Comparison of ENCODE assay signal across 37 mouse cellular contexts in genomic region chr5:72972435-72972834, GRCm38 (mm10). TPM values are rescaled to one million over a fixed set of nuclear protein-coding genes. Genes with fewer than 3 reads are reported as not detected.
DNase-seq lines count a peak whose midpoint lies in the region; ATAC-seq and TF ChIP-seq lines count a peak whose summit lies in the region.
"Had no signal": no experiment of that assay in that cellular context is flagged by ENCODE, and none has a peak within 500 bp of the region (broad histone marks: within the 10 kb centered on the region; RNA-seq: fewer than 3 reads in every experiment).

No protein-coding gene starts in this region.

- intact Hi-C loops in heart, adult 2 months (cut with DNase I): loop anchor here (10.0 kb wide), 1 partner anchor 342 kb away; no protein-coding TSS in a partner anchor

- peak overlapping the region; percentile 14; the same call in 1 of the 2 replicates for H3K27ac ChIP-seq in heart, embryonic 16.5 days (ENCODE audit: low read length)
- no peak overlapping the region for H3K27ac ChIP-seq in heart, adult 2 months
- H3K27ac ChIP-seq in neural tube, embryonic 14.5 days (ENCODE audit: low read depth, low read length): 0 out of 2 replicates have a peak overlapping the region, but pooled peaks have one; percentile 3
- 0 out of 2 replicates have a peak overlapping the region, but pooled peaks have one; percentile 18 for H3K27ac ChIP-seq in neural tube, embryonic 15.5 days (replicated peaks)
- H3K27ac ChIP-seq: hindbrain, embryonic 12.5 days; hindbrain, postnatal 0 days; liver, embryonic 12.5 days had no signal

- no peak for DNase-seq in heart, adult 2 months
- DNase-seq in neural tube, embryonic 10.5 days (ENCODE audit: extremely low spot score, low spot score): no peak
- no peak for DNase-seq in kidney, postnatal 36 days
- DNase-seq: adrenal gland, postnatal 25 days; B cell, adult 2 months; cerebellum, adult 18-20 months; gastrocnemius, postnatal 10 days; heart, postnatal 14 days; kidney, adult 2 months; kidney, postnatal 4 days; layer of hippocampus, postnatal 36 days; left cerebral cortex, postnatal 4 days; liver, postnatal 0 days; lung, postnatal 4 days; right cerebral cortex, postnatal 25 days; thymus, postnatal 4 days had no signal

- ATAC-seq in heart, embryonic 16.5 days (replicated peaks; ENCODE audit: extremely low read depth, insufficient read depth, low FRiP score): no peak
- ATAC-seq in neural tube, embryonic 14.5 days (ENCODE audit: low read depth): no peak
- ATAC-seq in neural tube, embryonic 15.5 days (ENCODE audit: low FRiP score): no peak
- no peak for ATAC-seq in inflammation-experienced regulatory T-cells, adult 6 months
- ATAC-seq: liver, embryonic 12.5 days; liver, postnatal 0 days had no signal

- no peak overlapping the region for H3K4me3 ChIP-seq in heart, embryonic 16.5 days (ENCODE audit: low read length)
- no peak overlapping the region for H3K4me3 ChIP-seq in heart, adult 2 months
- no peak overlapping the region for H3K4me3 ChIP-seq in neural tube, embryonic 14.5 days (ENCODE audit: low read depth, low read length)
- no peak overlapping the region for H3K4me3 ChIP-seq in neural tube, embryonic 15.5 days (replicated peaks)
- H3K4me3 ChIP-seq: erythroblast, embryonic 14.5 days; hindbrain, embryonic 12.5 days; liver, embryonic 12.5 days; megakaryocyte, embryonic 14.5 days had no signal

- H3K4me2 ChIP-seq in heart, embryonic 16.5 days (ENCODE audit: low read depth, low read length): no peak overlapping the region
- no peak overlapping the region for H3K4me2 ChIP-seq in neural tube, embryonic 14.5 days (ENCODE audit: low read depth, low read length)
- H3K4me2 ChIP-seq in neural tube, embryonic 15.5 days: no peak overlapping the region
- H3K4me2 ChIP-seq: heart, embryonic 11.5 days; hindbrain, embryonic 12.5 days; liver, embryonic 12.5 days had no signal

- WGBS in heart, embryonic 16.5 days: 59% methylated on average over 4 of the region's 4 CpGs
- 76% methylated on average over 4 of the region's 4 CpGs for WGBS in heart, adult 2 months
- WGBS in neural tube, embryonic 14.5 days: 71% methylated on average over 4 of the region's 4 CpGs
- 67% methylated on average over 4 of the region's 4 CpGs for WGBS in neural tube, embryonic 15.5 days

- H3K9me3 ChIP-seq in heart, embryonic 16.5 days (replicated peaks; ENCODE audit: control insufficient read depth, low read length): no peaks in the 10 kb centered on the region
- H3K9me3 ChIP-seq in neural tube, embryonic 14.5 days (ENCODE audit: control insufficient read depth, low read length): no peaks in the 10 kb centered on the region
- H3K9me3 ChIP-seq in neural tube, embryonic 15.5 days (replicated peaks): no peaks in the 10 kb centered on the region
- H3K9me3 ChIP-seq: hindbrain, embryonic 12.5 days; liver, embryonic 12.5 days; megakaryocyte, embryonic 14.5 days had no signal

- H3K4me1 ChIP-seq in heart, embryonic 16.5 days (ENCODE audit: control insufficient read depth, insufficient read depth, low read length): peaks cover 4% of the 10 kb centered on the region
- H3K4me1 ChIP-seq in heart, adult 2 months (ENCODE audit: control insufficient read depth, insufficient read depth, low read length): no peaks in the 10 kb centered on the region
- H3K4me1 ChIP-seq in neural tube, embryonic 14.5 days (ENCODE audit: control insufficient read depth, insufficient read depth, low read length): no peaks in the 10 kb centered on the region
- no peaks in the 10 kb centered on the region for H3K4me1 ChIP-seq in neural tube, embryonic 15.5 days
- H3K4me1 ChIP-seq: liver, embryonic 12.5 days had no signal

- TF ChIP-seq CTCF in heart, adult 2 months (IDR thresholded peaks at IDR 0.05): no peak

- H3K79me2 ChIP-seq in heart, adult 2 months (replicated peaks; ENCODE audit: control insufficient read depth, insufficient read depth, low read length): peaks cover 2% of the 10 kb centered on the region; the same call in 1 of the 2 replicates

- peaks cover 38% of the 10 kb centered on the region for H3K36me3 ChIP-seq in heart, embryonic 16.5 days (ENCODE audit: control insufficient read depth, insufficient read depth)
- peaks cover 4% of the 10 kb centered on the region for H3K36me3 ChIP-seq in heart, adult 2 months (ENCODE audit: control insufficient read depth, insufficient read depth, low read length)
- peaks cover 26% of the 10 kb centered on the region for H3K36me3 ChIP-seq in neural tube, embryonic 14.5 days (ENCODE audit: control insufficient read depth, insufficient read depth, low read length)
- H3K36me3 ChIP-seq in neural tube, embryonic 15.5 days: peaks cover 42% of the 10 kb centered on the region

- no peak for TF ChIP-seq EP300 in heart, adult 2 months (IDR thresholded peaks at IDR 0.05; ENCODE audit: insufficient read depth, low read depth, low read length)

- H3K27me3 ChIP-seq in heart, embryonic 16.5 days (ENCODE audit: control insufficient read depth, insufficient read depth, low read length): no peaks in the 10 kb centered on the region
- H3K27me3 ChIP-seq in heart, adult 2 months (ENCODE audit: control insufficient read depth, insufficient read depth, low read length): no peaks in the 10 kb centered on the region
- no peaks in the 10 kb centered on the region for H3K27me3 ChIP-seq in neural tube, embryonic 14.5 days (ENCODE audit: control insufficient read depth, insufficient read depth, low read length)
- H3K27me3 ChIP-seq in neural tube, embryonic 15.5 days (replicated peaks): no peaks in the 10 kb centered on the region
- H3K27me3 ChIP-seq: hindbrain, embryonic 12.5 days; liver, embryonic 12.5 days; megakaryocyte, embryonic 14.5 days had no signal

- TF ChIP-seq POLR2A in heart, adult 2 months (IDR thresholded peaks at IDR 0.05; ENCODE audit: insufficient read depth, low read depth, low read length): no peak

- H3K9ac ChIP-seq in heart, embryonic 16.5 days (ENCODE audit: low read length): no peak overlapping the region
- H3K9ac ChIP-seq in heart, adult 2 months (ENCODE audit: low read depth, low read length): no peak overlapping the region
- H3K9ac ChIP-seq in neural tube, embryonic 14.5 days (replicated peaks; ENCODE audit: low read depth, low read length): no peak overlapping the region
- H3K9ac ChIP-seq in neural tube, embryonic 15.5 days (replicated peaks): no peak overlapping the region
- H3K9ac ChIP-seq: hindbrain, embryonic 12.5 days; liver, embryonic 12.5 days; liver, postnatal 0 days had no signal

RNA-seq across cellular contexts. Expression of gene Gm10135, which starts 2.1 kb away (rescaled TPM):
- polyA plus RNA-seq in heart, embryonic 16.5 days (2015; fragmentation: Nextera tagmentation; extraction: Ambion mirVana): not detected in 2 replicates
- total RNA-seq in heart, adult 2 months (2021): not detected
- not detected in 2 replicates for polyA plus RNA-seq in heart, adult 2 months (2012; rRNA removed)
- polyA plus RNA-seq in neural tube, embryonic 14.5 days (2014; fragmentation: Nextera tagmentation; extraction: Ambion mirVana): not detected in 2 replicates
- not detected in 2 replicates for polyA plus RNA-seq in neural tube, embryonic 15.5 days (2015; fragmentation: Nextera tagmentation; extraction: Ambion mirVana)
- polyA plus RNA-seq in inflammation-experienced regulatory T-cells, adult 6 months (2017; shearing (Covaris generic)): not detected
- total RNA-seq: adrenal gland, adult 18-20 months; adrenal gland, postnatal 25 days; gastrocnemius, postnatal 10 days; heart, postnatal 14 days; hindbrain, postnatal 0 days; layer of hippocampus, postnatal 36 days; left cerebral cortex, postnatal 4 days had no signal
- polyA plus RNA-seq: cortical plate, adult 2 months; embryonic facial prominence, embryonic 14.5 days; erythroblast, embryonic 14.5 days; forebrain, embryonic 11.5 days; gonadal fat pad, adult 2 months; heart, embryonic 11.5 days; hindbrain, embryonic 12.5 days; hindbrain, postnatal 0 days; kidney, adult 2 months; kidney, embryonic 16.5 days; limb, embryonic 14.5 days; liver, embryonic 12.5 days; liver, postnatal 0 days; lung, embryonic 16.5 days; neural tube, embryonic 11.5 days; testis, adult 2 months; thymus, postnatal 0 days had no signal

RNA-seq across cellular contexts. Expression of gene Slc10a4, which starts 34.2 kb away (rescaled TPM):
- 0.65 and 0.83 TPM in 2 replicates for polyA plus RNA-seq in heart, embryonic 16.5 days (2015; fragmentation: Nextera tagmentation; extraction: Ambion mirVana)
- total RNA-seq in heart, adult 2 months (2021): under 1 TPM in 1 of 2 experiments, not detected in 1; 0.16 TPM
- polyA plus RNA-seq in heart, adult 2 months (2012; rRNA removed): 0.37 and 0.76 TPM in 2 replicates
- 31.8 and 40.8 TPM in 2 replicates for polyA plus RNA-seq in neural tube, embryonic 14.5 days (2014; fragmentation: Nextera tagmentation; extraction: Ambion mirVana)
- polyA plus RNA-seq in neural tube, embryonic 15.5 days (2015; fragmentation: Nextera tagmentation; extraction: Ambion mirVana): 34.4 and 42.5 TPM in 2 replicates
- not detected for polyA plus RNA-seq in inflammation-experienced regulatory T-cells, adult 6 months (2017; shearing (Covaris generic))
- total RNA-seq: gastrocnemius, postnatal 10 days; heart, postnatal 14 days had no signal
- polyA plus RNA-seq: erythroblast, embryonic 14.5 days; liver, postnatal 0 days had no signal

RNA-seq across cellular contexts. Expression of gene Slain2, which starts 58.3 kb away (rescaled TPM):
- polyA plus RNA-seq in heart, embryonic 16.5 days (2015; fragmentation: Nextera tagmentation; extraction: Ambion mirVana): 22.6 and 24.0 TPM in 2 replicates
- total RNA-seq in heart, adult 2 months (2021): 100 to 1,000 TPM; 149 to 186 TPM
- 53.7 and 84.5 TPM in 2 replicates for polyA plus RNA-seq in heart, adult 2 months (2012; rRNA removed)
- polyA plus RNA-seq in neural tube, embryonic 14.5 days (2014; fragmentation: Nextera tagmentation; extraction: Ambion mirVana): 22.3 and 28.9 TPM in 2 replicates
- polyA plus RNA-seq in neural tube, embryonic 15.5 days (2015; fragmentation: Nextera tagmentation; extraction: Ambion mirVana): 15.0 and 15.3 TPM in 2 replicates
- 10 to 100 TPM; 12.3 to 13.3 (median 12.6) TPM for polyA plus RNA-seq in inflammation-experienced regulatory T-cells, adult 6 months (2017; shearing (Covaris generic))

Comparison
In these comparisons a context has a peak if more than half of its experiments do, and no peak if none do; other contexts are left out.
1. RNA of gene Slc10a4, which starts 34.2 kb away (polyA plus RNA-seq): 34.4 to 42.5 TPM in neural tube, embryonic 15.5 days and 31.8 to 40.8 TPM in neural tube, embryonic 14.5 days; 0.65 to 0.83 TPM in heart, embryonic 16.5 days, 0.37 to 0.76 TPM in heart, adult 2 months and not detected in inflammation-experienced regulatory T-cells, adult 6 months; every median in the first group is over 10 times any median in the second.